Mouse (Mus musculus) kidney, adult 18-20 months (tissue): ENCODE results near the gene Crebl2.

ENCODE experiments used
- DNase-seq: peaks from one replicate; pipeline ENCODE4 v3.0.0; 2021

Gene Crebl2

GRCm38 (mm10) chr6:134829786-134830700, at the start of gene Crebl2:
Crebl2 (plus strand) TSS chr6:134830154.
- peak; percentile 100 for DNase-seq

GRCm38 (mm10) chr6:134781494-134781913, 48.5 kb upstream of the Crebl2 start:
- no peak for DNase-seq

DNA sequence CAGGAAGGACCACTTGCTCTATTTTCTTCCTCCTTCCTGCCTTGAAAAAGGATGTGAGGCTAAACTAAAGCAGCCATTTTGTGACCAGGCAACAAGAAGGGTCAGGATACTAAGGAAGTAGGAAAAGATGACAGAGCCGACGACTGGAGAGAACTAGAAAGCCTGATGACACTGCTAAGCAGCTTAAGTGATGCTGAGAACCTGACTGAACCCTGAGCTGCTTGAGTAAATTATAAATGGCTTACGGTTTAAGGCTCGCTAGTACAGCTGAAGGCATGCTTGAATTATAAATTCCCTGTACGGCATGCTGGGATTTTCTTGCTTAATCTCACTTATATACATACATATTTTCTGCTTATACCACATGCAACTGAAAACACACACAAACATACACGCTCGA, 47.1 kb upstream of the Crebl2 start:
- no peak for DNase-seq

DNA sequence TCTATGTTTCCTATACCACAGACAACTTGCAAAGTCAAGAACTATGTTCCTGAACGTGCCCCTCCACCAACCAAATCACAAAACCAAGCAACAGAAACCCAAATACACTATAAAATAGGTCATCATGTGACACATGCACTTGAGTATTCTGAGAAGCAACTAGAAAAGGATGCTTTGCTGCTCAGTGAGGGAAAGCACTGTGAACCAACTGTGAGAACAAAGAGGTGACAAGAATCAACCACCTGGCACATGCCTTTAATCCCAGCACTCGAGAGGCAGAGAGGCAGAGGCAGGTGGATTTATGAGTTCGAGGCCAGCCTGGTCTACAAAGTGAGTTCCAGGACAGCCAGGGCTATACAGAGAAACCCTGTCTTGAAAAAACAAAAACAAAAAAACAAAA, 43.5 kb upstream of the Crebl2 start:
- DNase-seq: no peak

DNA sequence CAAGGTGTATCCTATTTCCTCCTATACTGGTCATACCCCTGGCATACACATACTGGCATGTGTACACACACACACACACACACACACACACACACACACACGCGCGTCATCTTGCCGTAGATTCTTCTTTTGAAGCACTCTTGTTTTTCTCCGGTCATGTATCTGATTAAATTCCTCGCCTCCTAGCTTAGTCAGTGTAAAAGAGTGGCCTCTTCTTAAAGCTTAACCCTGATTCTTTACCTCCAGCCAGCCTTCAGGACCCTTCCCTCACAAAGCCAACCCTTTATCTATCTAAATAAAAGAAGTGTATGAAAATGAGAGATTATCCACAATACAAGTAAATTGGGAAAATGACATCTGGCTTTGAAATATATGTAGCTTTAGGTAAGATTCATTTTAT, 40.9 kb upstream of the Crebl2 start:
- DNase-seq: no peak

- DNase-seq: peak; percentile 56
Measured at GRCm38 (mm10) chr6:134791251-134792118, 38.5 kb upstream of the Crebl2 start.

DNA sequence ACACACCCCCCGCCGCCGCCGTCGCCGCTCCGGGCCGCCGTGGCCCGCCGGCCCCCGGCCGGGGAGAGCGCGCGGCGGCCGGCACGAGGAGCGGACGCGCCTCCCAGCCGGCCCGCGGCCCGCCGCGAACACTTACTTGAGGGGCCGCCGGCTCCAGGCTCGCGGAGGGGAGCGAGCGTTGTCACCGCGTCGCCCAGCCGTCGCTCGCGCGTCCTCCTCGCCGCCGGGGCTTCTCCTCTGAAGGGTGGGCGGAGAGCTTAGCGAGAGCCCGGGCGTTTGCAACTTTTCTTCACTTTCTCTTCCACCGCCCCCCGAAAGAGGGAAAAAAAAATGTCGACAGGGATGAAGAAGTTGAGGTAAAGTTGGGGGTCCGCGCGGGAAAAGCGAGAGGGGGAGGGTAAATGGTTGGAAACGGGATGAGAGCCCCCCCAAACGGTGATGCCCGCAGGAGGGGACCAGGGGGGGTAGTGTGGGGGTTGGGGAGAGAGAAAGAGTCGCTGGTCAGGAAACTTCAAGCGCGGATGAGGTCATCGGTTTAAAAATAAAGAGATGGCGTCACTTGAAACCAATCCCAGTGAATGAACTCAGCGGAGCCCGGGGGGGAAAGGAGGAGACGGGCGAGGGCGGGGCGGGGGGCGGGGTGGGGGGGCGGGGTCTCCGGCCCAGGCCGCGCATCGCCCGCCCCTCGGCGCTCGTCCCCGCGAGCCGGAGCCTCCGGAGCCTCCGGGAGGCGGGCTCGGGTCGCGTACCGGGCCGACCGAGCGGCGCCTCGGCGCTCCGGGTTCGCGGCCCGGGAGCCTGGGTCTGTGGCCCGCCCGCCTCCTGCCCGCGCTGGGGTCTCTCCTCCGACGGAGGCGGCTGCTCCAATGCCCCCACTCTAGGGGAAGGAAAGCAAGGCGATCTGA, 37.6 kb upstream of the Crebl2 start, which contains the start of gene Dusp16:
TSS of gene Dusp16 (minus strand) at position 485 of the 905 bp plus-strand sequence.
- DNase-seq: peak; percentile 89

DNA sequence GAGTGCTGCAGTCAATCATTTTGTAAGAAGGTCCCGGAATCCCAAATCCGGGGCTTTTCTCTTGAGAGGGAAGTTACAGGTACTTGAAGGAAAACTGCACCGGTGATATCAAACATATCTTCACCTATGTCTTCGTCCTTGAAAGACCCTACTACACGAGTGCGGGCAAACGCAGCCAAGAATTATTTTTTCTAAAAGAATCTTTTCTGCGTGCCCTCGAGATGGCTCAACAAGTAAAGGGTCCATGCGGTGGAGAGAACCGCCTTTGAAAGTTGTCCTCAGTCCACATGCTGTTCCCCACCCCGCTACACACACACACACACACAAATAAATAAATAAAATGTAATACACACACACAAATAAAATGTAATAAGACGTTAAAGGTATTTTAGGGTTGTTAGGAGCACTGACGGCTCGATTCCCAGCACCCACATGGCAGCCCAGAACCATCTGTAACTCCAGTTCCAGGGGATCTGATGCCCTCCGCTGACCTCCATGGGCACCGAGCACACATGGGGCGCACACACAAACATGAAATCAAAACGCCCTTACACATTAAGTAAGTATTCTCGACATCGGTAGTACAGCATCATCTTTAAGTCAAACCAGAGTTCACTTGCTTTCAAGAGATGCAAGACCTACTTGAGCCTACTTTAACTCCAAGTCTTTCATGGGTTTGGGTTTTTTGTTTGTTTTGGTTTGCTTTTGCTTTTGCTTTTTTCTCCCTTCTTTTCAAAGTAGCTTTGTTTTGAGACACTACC, 36.7 kb upstream of the Crebl2 start:
- no peak for DNase-seq

DNA sequence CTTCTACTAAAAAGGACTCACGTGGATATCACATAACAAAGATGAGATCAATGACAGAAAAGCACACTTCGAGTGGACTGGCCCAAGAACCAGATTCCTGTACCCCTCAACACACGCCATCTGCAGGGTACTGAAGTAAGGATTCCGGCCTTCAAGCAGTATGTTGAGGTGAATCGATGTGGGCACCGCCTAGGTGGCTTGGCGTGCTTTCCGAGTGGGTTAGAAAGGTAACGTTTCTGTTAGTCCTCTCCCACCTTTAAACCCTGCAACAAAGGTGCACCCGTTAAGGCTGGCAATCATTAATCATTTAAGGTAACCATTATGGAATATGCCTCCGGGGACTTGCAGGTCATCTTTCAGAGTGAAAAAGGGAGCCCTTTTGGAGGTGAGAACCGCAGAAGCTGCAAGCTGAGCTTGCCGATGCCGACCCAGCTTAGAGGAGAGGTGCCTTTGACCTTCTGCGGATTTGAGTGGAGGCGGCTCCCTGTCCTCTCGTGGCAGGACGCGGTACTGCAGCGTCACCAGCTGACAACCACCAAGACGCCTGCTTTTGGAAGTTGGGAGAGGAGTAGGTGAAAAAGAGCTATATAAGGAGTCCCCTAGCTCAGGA, 35.9 kb upstream of the Crebl2 start:
- peak; percentile 90 for DNase-seq

DNA sequence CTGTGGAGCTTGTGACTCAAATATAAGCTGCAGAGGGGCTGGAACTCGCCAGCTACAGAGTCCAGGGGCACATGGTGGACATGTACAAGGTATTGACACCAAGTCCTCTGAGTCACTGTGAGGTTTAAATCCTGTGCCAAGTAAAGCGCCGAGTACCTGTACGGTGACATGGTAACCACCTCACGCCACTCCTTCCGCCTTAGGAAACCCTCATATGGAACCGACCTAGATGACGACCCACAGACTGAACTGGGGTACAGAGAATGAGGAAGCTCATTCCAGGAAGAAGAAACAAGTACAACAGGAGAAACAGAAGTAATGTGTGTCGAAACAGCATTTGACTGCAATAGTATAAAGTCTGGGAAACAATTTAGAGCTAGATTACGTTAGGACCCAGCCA, 33.7 kb upstream of the Crebl2 start:
- DNase-seq: no peak

DNA sequence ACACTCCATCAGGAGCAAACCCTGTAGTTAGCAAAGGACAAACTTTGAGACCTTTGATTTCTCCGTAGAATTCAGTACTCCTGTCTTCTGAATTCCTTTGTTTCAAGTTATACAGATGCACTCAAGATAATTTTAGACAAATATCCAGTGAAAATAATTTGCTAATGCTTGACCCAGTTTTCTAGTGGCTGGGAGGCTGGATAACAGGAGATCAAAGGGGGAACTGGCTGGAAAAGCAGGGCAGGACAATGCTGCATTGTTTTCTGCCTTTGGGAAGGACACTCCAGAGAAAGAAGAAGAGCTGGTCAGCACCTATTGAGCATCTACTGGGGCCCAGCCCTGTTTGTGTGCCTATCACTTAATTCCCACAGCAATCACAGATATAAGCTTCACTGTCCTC, 28.5 kb upstream of the Crebl2 start:
- DNase-seq: no peak

- DNase-seq: no peak
Measured at GRCm38 (mm10) chr6:134802641-134803043, 27.3 kb upstream of the Crebl2 start.

DNA sequence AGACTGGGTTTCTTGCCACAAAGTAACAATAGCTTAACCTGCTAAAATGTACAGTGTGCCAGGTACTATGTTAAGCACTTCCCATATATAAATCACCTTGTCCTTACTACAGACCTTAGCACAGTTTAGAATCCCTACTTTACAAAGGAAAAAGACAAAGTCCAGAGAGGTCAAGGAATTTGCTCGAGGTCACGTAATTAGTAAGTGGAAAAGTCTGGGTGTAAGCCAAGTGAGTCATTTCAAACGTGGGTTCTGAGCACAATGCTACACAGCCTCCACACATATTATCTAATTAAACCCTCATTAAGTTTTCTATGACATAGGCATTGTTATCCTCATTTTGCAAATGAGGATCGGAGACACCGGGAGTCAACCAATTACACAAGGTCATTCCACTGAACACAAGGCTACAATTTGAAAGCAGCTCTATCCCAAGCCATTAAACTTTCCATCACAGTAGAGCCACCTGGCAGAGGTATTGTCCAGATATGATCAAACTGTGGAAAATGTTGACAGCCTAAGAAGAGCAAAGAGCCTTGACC, 25.1 kb upstream of the Crebl2 start:
- DNase-seq: no peak

- no peak for DNase-seq
Measured at GRCm38 (mm10) chr6:134806130-134806529, 23.8 kb upstream of the Crebl2 start.

- DNase-seq: no peak
Measured at GRCm38 (mm10) chr6:134807091-134807490, 22.9 kb upstream of the Crebl2 start.

- no peak for DNase-seq
Measured at GRCm38 (mm10) chr6:134807794-134808193, 22.2 kb upstream of the Crebl2 start.

DNA sequence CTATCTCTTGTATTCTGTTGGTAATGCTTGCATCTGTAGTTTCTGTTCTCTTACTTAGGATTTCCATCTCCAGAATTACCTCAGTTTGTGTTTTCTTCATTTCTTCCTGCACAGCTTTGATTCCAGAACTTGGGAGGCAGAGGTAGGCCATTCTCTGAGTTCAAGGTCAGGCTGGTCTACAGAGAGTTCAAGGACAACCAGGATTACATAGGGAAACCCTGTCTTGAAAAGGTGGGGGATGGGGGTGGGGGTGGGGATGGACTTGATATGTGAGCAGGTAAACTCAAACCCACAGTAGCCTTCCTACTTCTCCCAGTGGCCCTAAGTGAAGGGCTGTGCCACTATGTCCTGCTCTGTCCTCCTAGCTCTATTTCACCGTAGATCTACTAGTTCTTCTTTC, 16.9 kb upstream of the Crebl2 start:
- no peak for DNase-seq

DNA sequence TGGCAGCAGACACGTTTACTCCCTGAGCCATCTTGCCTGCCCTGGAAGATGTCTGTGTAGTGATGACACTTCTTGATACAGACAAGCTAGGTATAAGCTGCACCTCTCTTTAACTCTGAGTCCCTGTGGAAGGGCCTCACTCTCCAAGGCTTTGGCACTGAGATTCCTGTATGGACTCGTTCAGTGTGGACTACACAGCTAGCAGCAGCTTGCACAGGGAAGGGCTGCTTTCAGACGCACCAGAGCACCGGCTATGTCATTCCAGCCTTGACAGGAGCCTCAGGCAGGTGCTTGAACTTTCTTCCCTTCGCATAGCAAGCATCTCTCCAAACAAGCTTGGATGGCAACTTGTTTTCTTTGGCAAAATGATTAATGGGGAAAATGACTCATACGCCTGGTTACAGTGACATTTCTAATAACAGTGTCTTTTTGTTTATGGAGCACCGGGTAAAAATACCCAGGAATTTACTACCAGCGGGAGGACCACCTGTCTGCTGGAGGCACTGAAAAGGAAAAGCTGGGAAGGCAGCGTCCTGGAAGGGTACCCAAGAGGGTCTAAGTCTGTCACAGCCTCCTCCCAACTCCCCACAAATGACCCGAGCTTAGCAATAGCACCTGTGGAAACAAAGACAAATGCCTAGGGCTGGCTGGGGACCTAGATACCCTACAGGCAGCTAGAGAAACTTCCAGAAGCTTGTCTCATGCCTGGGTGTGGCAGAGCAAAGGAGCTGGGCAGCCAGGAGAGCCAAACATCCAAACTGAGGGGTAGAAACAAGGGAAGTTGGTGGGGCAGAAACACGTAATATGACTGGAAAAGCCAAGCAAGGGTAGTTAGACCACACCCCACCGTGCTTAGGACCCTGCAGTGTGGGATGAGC, 12.7 kb upstream of the Crebl2 start:
- DNase-seq: no peak

DNA sequence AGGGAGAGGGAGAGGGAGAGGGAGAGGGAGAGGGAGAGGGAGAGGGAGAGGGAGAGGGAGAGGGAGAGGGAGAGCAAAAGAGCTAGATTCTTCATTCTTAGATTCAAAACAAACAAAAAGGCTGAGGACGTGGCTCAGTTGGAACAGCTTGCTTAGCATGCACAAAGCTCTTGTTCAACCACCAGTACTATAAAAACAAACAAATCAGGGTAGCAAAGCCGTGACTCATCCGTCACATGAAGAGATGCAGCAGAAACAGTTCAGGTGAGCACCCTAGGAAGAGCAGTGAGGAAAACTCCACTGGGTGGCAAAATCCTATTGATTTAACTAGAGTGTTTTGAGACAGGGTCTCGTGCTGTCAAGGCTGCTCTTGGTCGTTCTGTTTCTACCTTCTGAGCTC, 10.2 kb upstream of the Crebl2 start:
- no peak for DNase-seq

DNA sequence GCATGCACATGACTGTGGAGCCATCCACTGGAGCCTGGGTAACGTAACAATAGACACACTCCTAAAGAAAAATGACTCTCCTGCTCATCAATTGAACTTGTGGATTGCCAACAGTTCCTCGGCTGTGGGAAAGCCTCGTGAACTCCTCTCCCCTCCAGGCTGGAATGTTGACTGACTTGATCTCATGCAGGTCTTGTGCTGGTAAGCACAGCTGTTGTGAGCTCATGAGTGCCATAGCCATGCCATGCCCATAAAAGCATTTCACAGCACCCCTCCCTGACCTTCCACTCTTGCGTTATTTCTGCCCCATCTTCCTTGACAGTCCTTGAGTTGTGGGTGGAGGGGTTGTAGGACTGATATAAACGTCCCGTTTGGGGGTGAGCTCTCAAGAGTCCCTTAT, 9.5 kb upstream of the Crebl2 start:
- DNase-seq: no peak
